Mouse (Mus musculus) right cerebral cortex, adult 18-20 months (tissue): ENCODE results near the gene Wdr25.
A peak's percentile ranks its signal among the peaks of the same experiment; 100 is the strongest.
"Not testable (repeated sequence)": the region's sequence is repeated elsewhere in the genome, so short reads cannot be mapped to it uniquely, and the experiment has no call there.

ENCODE experiments used
- DNase-seq: peaks from one replicate; pipeline ENCODE4 v3.0.0; 2022; ENCODE audit warnings: mixed read lengths

Gene Wdr25

GRCm38 (mm10) chr12:108892989-108893714, at the start of gene Wdr25:
Gene Wdr25, plus strand, starts transcription at chr12:108893631.
- DNase-seq = no peak

GRCm38 (mm10) chr12:108848033-108848432, 45.4 kb upstream of the Wdr25 start:
- not testable (repeated sequence) for DNase-seq

GRCm38 (mm10) chr12:108849488-108850022, 43.9 kb upstream of the Wdr25 start:
- no peak for DNase-seq

- DNase-seq = no peak
These were observed 43.3 kb upstream of the Wdr25 start for GRCm38 (mm10) chr12:108850129-108850528.

- DNase-seq = no peak
These were observed 42.5 kb upstream of the Wdr25 start for GRCm38 (mm10) chr12:108850886-108851285.

- DNase-seq = no peak
These were observed 40.6 kb upstream of the Wdr25 start for GRCm38 (mm10) chr12:108852822-108853221.

GRCm38 (mm10) chr12:108855081-108855480, 38.4 kb upstream of the Wdr25 start:
- DNase-seq = no peak

- DNase-seq = no peak
These were observed 37.2 kb upstream of the Wdr25 start for GRCm38 (mm10) chr12:108856186-108856585.

GRCm38 (mm10) chr12:108857109-108857508, 36.3 kb upstream of the Wdr25 start:
- DNase-seq = no peak

GRCm38 (mm10) chr12:108857589-108858184, 35.7 kb upstream of the Wdr25 start:
- DNase-seq = no peak

- DNase-seq = no peak
These were observed 34.9 kb upstream of the Wdr25 start for GRCm38 (mm10) chr12:108858486-108858885.

- no peak for DNase-seq
These were observed 28.4 kb upstream of the Wdr25 start for GRCm38 (mm10) chr12:108865007-108865494.

- no peak for DNase-seq
These were observed 23.9 kb upstream of the Wdr25 start for GRCm38 (mm10) chr12:108869575-108869974.

GRCm38 (mm10) chr12:108873122-108873521, 20.3 kb upstream of the Wdr25 start:
- DNase-seq = no peak

- no peak for DNase-seq
These were observed 14.3 kb upstream of the Wdr25 start for GRCm38 (mm10) chr12:108879138-108879537.

- DNase-seq = no peak
These were observed 12.8 kb upstream of the Wdr25 start for GRCm38 (mm10) chr12:108880606-108881005.

- DNase-seq = no peak
These were observed 12.2 kb upstream of the Wdr25 start for GRCm38 (mm10) chr12:108881192-108881591.

GRCm38 (mm10) chr12:108882776-108883175, 10.7 kb upstream of the Wdr25 start:
- DNase-seq = no peak

- DNase-seq = no peak
These were observed 7.5 kb upstream of the Wdr25 start for GRCm38 (mm10) chr12:108885906-108886305.

GRCm38 (mm10) chr12:108887077-108887476, 6.4 kb upstream of the Wdr25 start:
- DNase-seq = no peak

- DNase-seq = no peak
These were observed 4.8 kb upstream of the Wdr25 start for GRCm38 (mm10) chr12:108888632-108889031.

GRCm38 (mm10) chr12:108893715-108894431, 442 bp downstream of the Wdr25 start, which contains the start of gene Wars:
Gene Wars, minus strand, starts transcription at chr12:108894174.
- DNase-seq = peak; percentile 97

GRCm38 (mm10) chr12:108894432-108894816, 993 bp downstream of the Wdr25 start:
- no peak for DNase-seq
